Mouse (Mus musculus) testis, adult 2 months (tissue): ENCODE data around the gene Gnl2. TPM values are rescaled to one million over a fixed set of nuclear protein-coding genes. Genes with fewer than 3 reads are reported as not detected.

Experiments
- H3K27ac ChIP-seq: fragments of 200-500 bp; 2 replicates; pipeline ENCODE4 v1.5.1; 2012; ENCODE audit warnings: low read depth, low read length; ENCODE audit not compliant: control insufficient read depth, insufficient read depth
- H3K27me3 ChIP-seq: fragments of 200-500 bp; 2 replicates; pipeline ENCODE4 v1.6.1; 2012; ENCODE audit warnings: mild to moderate bottlenecking, low read length, moderate library complexity; ENCODE audit not compliant: control insufficient read depth, insufficient read depth
- H3K36me3 ChIP-seq: fragments of 200-500 bp; 2 replicates; pipeline ENCODE4 v1.6.1; 2012; ENCODE audit warnings: mild to moderate bottlenecking, low read length; ENCODE audit not compliant: control insufficient read depth, insufficient read depth
- H3K4me1 ChIP-seq: fragments of 200-500 bp; 2 replicates; pipeline ENCODE4 v1.6.1; 2012; ENCODE audit warnings: low read length; ENCODE audit not compliant: control insufficient read depth, insufficient read depth
- H3K4me3 ChIP-seq: fragments of 200-500 bp; 2 replicates; pipeline ENCODE4 v1.5.1; 2012; ENCODE audit warnings: low read depth, mild to moderate bottlenecking, low read length, moderate library complexity, mixed read lengths; ENCODE audit not compliant: control insufficient read depth
- CTCF ChIP-seq: fragments of 200-500 bp; IDR thresholded peaks from 2 replicates; pipeline ENCODE4 v1.5.1; 2012; ENCODE audit warnings: low read depth, mild to moderate bottlenecking, inconsistent platforms, low read length, moderate library complexity; ENCODE audit not compliant: control insufficient read depth, insufficient read depth, insufficient replicate concordance
- POLR2A ChIP-seq: fragments of 200-500 bp; IDR thresholded peaks from 2 replicates; pipeline ENCODE4 v1.6.1; 2012; ENCODE audit warnings: low read depth, mild to moderate bottlenecking, inconsistent platforms, low read length, moderate library complexity; ENCODE audit not compliant: control insufficient read depth
- polyA plus RNA-seq: library from polyadenylated mRNA; depleted of rRNA; stranded (reverse); fragments of >200 nt; gene quantifications from 2 replicates; pipeline ENCODE4 v1.2.3, GENCODE M21; 2012

Gene Gnl2
- polyA plus RNA-seq, 1 experiment: 24.5 TPM

DNA sequence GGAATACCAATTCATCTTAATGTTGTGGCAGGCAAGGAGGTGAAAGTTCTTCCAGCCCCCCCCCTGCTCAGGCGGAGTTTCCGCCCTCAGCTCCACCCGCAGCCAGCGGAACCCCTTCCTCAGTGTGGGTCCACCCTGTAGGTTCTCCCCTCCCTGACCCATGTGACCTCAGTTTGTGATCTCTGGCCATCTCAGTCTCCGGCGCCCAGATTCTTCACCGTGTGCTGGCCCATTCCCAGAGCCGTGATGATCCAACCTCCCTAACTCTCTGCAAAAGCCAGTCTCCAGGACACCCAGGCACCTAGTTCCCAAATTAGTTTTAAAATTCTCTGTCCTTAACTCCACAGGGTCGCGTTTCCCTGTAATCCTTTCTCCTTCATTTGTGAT, 28.7 kb upstream of the Gnl2 start:
- no peaks in the 10 kb centered on the region; the same call in none of the 2 replicates for H3K27me3 ChIP-seq
- no peak overlapping the region for H3K27ac ChIP-seq
- H3K36me3 ChIP-seq: no peaks in the 10 kb centered on the region
- peaks cover 13% of the 10 kb centered on the region for H3K4me1 ChIP-seq
- TF ChIP-seq CTCF: no peak
- TF ChIP-seq POLR2A: no peak
- no peak overlapping the region for H3K4me3 ChIP-seq

DNA sequence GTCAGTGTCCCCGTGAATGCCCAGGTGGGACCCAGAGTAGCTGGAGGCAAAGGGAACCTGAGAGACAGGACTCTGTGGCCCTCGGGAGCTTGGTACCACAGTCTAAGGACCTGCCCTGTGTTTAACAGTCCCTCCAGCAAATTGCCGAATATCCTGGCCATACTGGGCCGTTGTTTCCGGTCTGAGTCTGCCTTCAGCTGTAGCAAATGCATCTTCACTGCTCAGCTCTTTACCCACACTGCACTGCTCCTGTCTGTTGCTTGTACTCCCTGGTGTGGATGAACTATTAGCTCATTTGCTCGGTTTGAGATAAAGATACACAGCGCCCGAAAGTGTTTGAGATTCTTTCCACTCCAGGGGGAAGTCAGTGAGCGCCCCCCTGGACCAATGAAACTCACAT, 28.0 kb upstream of the Gnl2 start:
- Histone ChIP-seq H3K36me3 (no peaks in the 10 kb centered on the region), H3K4me3 (no peak overlapping the region), H3K27me3 (no peaks in the 10 kb centered on the region; the same call in none of the 2 replicates), H3K4me1 (peaks cover 13% of the 10 kb centered on the region), H3K27ac (no peak overlapping the region)
- no peak for TF ChIP-seq POLR2A
- no peak for TF ChIP-seq CTCF

DNA sequence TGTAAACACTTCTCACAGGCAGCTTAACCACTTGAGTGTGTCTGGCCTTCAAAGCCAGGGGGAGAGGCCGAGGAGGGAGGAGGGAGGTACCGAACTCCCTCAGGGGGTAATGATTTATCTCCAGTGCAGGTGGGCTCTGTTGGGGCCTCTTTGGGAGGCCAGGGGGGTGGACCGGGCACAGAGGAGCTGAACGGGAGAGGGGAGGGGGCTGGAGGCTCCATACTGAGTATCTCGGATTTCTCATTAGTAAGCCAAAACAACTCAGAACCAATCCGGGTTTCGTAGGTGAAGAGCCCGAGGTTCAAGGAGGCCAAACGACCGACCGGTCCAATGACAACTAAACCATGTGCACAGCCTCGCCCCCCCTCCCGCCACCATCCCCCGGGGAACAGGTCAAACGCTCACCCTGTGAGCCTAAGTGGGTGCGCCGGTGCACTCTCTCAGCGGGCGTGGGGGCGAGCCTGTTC, 26.6 kb upstream of the Gnl2 start:
- no peak overlapping the region for H3K27ac ChIP-seq
- no peak overlapping the region for H3K4me3 ChIP-seq
- H3K27me3 ChIP-seq: no peaks in the 10 kb centered on the region; the same call in none of the 2 replicates

DNA sequence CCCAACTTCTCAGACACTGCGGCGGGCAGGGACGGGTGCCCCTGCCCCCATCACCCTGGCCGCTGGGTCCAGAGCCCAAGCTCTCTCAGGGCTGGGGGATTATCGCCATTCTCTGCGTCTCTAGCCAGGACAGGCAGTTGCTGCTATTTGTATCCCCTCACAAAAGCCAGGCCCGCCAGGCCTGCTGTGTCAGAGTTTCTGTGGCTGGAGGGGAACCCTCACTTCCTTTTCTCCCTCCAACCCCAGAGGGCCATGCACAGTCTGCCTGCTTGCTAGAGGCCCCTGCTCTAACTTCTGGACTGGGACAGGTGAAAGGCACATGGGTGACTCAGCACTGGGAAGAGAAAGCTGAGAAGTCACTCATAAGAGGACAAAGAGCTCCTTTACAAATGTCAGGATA, 26.1 kb upstream of the Gnl2 start:
- Histone ChIP-seq H3K4me1 (peaks cover 11% of the 10 kb centered on the region), H3K27me3 (no peaks in the 10 kb centered on the region; the same call in none of the 2 replicates), H3K4me3 (no peak overlapping the region), H3K27ac (no peak overlapping the region), H3K36me3 (no peaks in the 10 kb centered on the region)
- no peak for TF ChIP-seq CTCF
- TF ChIP-seq POLR2A: no peak

More for the DNA sequence above, 26.6 kb upstream of the Gnl2 start:
- Histone ChIP-seq H3K36me3 (no peaks in the 10 kb centered on the region), H3K4me1 (peaks cover 13% of the 10 kb centered on the region)
- TF ChIP-seq CTCF (no peak), POLR2A (no peak)

DNA sequence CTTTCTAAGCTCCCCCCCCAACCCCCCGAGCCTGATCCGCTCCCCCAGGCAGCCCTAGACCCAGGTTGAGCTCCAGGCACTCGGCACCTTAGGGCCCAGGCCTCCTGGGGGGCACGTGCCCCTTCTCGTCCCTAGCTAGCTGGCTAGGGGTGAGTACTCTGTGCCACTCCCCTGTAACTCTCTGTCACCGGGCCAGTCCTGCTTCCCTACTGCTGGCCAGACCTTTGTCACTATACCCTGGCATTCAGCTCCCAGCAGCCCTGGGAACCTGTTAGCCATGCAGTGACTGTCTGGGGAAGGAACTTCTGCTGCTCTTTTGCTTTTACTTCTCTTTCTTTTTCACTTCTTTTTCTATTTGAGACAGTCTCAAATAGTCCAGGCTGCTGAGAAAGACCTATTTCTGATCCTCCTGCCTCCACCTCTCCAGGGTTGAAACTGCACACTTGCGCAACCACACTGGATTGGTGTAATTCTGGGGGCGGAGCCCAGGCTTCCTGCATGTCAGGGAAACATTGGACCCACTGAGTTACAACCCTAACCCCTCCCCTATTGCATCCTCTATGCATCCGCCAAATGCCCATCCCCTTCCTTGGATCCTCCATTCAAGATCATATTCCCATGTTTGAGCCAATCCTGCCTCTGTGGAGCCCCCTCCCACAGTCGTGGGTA, 18.8 kb upstream of the Gnl2 start:
- H3K27ac ChIP-seq: no peak overlapping the region
- no peaks in the 10 kb centered on the region for H3K36me3 ChIP-seq
- TF ChIP-seq CTCF (no peak), POLR2A (no peak)
- no peaks in the 10 kb centered on the region for H3K27me3 ChIP-seq
- no peak overlapping the region for H3K4me3 ChIP-seq
- H3K4me1 ChIP-seq: peaks cover 2% of the 10 kb centered on the region; the same call in 1 of the 2 replicates

DNA sequence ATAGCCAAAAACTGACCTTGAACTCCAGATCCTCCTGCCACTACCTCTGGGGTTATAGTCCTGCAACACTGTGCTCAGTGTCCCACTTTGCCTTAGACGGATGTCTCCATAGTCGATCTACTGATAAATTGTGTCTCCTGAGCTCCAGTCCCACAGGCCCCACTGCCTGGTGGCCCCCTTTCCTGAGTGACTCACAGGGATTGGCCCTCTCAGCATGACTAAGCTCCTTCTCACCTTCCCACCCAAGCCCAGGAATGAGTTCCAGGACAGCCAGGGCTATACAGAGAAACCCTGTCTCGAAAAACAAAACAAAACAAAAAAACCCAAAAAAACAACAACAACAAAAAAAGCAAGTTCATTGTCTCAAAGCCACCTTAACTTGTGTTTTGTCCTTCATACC, 16.8 kb upstream of the Gnl2 start:
- H3K4me1 ChIP-seq: peaks cover 2% of the 10 kb centered on the region; the same call in 1 of the 2 replicates
- H3K4me3 ChIP-seq: no peak overlapping the region
- no peaks in the 10 kb centered on the region for H3K27me3 ChIP-seq
- TF ChIP-seq POLR2A (no peak), CTCF (no peak)
- no peaks in the 10 kb centered on the region for H3K36me3 ChIP-seq
- no peak overlapping the region for H3K27ac ChIP-seq

DNA sequence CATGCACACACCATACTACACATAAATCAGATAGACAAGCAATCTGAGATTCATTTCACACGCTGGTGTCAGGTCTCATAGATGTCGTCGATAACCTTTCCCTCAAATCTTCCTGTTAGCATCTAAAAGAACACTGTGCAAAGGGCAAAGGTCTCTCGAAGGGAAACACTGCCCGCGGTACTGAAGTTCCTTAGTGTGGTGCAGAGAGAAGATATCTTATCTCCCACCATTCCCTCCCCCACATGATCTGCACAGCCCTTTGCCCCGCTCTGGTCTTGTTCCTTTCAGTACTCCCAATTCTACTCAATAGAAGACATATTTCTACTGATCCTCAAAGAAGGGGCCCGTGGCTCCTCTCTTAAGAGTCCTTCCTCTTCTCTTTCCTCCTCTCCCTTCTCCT, 13.4 kb upstream of the Gnl2 start:
- H3K27ac ChIP-seq: no peak overlapping the region
- H3K4me3 ChIP-seq: no peak overlapping the region
- H3K36me3 ChIP-seq: no peaks in the 10 kb centered on the region
- H3K27me3 ChIP-seq: no peaks in the 10 kb centered on the region
- H3K4me1 ChIP-seq: no peaks in the 10 kb centered on the region
- TF ChIP-seq POLR2A (no peak), CTCF (no peak)
